Mouse (Mus musculus) ES-E14 (cell line): ENCODE measurements at regions not wholly inside any gene's neighbourhood (a gene's known extent, or its start where the extent isn't known, plus 50 kb on each side); places are given as distances from the start of the nearest gene placed in this dataset.

Experiments used
- CHD2 ChIP-seq: IDR thresholded peaks from 2 replicates; pipeline ENCODE4 v1.6.1; 2014; ENCODE audit warnings: mild to moderate bottlenecking, low read depth, low read length, inconsistent platforms
- HCFC1 ChIP-seq: IDR thresholded peaks from 2 replicates; pipeline ENCODE4 v1.6.1; 2012; ENCODE audit warnings: low read length, inconsistent platforms, borderline replicate concordance; ENCODE audit not compliant: insufficient read depth
- MAFK ChIP-seq: IDR thresholded peaks from 2 replicates; pipeline ENCODE4 v1.6.1; 2014; ENCODE audit warnings: mild to moderate bottlenecking, low read depth, low read length, inconsistent platforms; ENCODE audit not compliant: insufficient read depth
- ZC3H11A ChIP-seq: IDR thresholded peaks from 2 replicates; pipeline ENCODE4 v1.6.1; 2012; ENCODE audit warnings: low read depth, mild to moderate bottlenecking, inconsistent platforms, low read length, borderline replicate concordance

DNA sequence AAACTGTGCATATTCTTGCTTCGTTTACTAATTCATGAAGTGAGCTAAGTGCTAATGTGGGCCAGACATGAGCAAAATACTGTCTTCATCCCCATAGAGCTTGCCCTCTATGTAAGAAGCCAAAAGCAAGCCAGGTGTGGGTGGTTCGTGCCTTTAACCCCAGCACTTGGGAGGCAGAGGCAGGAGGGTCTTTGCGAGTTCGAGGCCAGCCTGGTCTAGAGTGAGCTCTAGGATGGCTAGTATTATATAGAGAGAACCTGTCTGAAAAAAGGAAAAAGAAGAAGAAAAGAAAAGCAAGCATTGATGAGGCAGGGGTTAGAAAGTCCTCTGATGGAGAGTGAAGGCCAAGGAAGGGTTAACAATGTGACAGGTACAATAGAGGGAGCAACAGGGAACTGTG, 55.2 kb upstream of the Scmh1 start:
- TF ChIP-seq ZC3H11A (no peak), CHD2 (no peak), HCFC1 (no peak), MAFK (no peak)
